Mouse (Mus musculus) limb, embryonic 13.5 days (tissue): ENCODE measurements at regions not wholly inside any gene's neighbourhood (a gene's known extent, or its start where the extent isn't known, plus 50 kb on each side); places are given as distances from the start of the nearest gene placed in this dataset.
A peak's percentile ranks its signal among the peaks of the same experiment; 100 is the strongest.

Experiments
- ATAC-seq: fragments of 200-750 bp; cut with Nextera tagmentation; 2 replicates; pipeline ENCODE4 v1.8.0; 2017; ENCODE audit warnings: low read depth, moderate number of reproducible peaks, moderate TSS enrichment; ENCODE audit not compliant: low FRiP score
- H3K27ac ChIP-seq: fragments of 300-500 bp; sonication (generic); 2 replicates; pipeline ENCODE4 v1.5.1; 2015; ENCODE audit warnings: inconsistent platforms, mild to moderate bottlenecking, moderate library complexity
- H3K27me3 ChIP-seq: fragments of 300-500 bp; sonication (generic); 2 replicates; pipeline ENCODE4 v1.6.1; 2015; ENCODE audit warnings: mild to moderate bottlenecking, inconsistent platforms
- H3K36me3 ChIP-seq: fragments of 300-500 bp; sonication (generic); 2 replicates; pipeline ENCODE4 v1.6.1; 2015; ENCODE audit warnings: inconsistent platforms, mild to moderate bottlenecking, moderate library complexity
- H3K4me1 ChIP-seq: fragments of 300-500 bp; sonication (generic); 2 replicates; pipeline ENCODE4 v1.6.1; 2015; ENCODE audit warnings: inconsistent platforms
- H3K4me2 ChIP-seq: fragments of 300-500 bp; sonication (generic); replicated peaks from 2 replicates; pipeline ENCODE4 v1.6.1; 2015; ENCODE audit warnings: inconsistent platforms, mild to moderate bottlenecking, moderate library complexity
- H3K4me3 ChIP-seq: fragments of 300-500 bp; sonication (generic); 2 replicates; pipeline ENCODE4 v1.5.1; 2015; ENCODE audit warnings: moderate library complexity, mild to moderate bottlenecking, inconsistent platforms
- H3K9ac ChIP-seq: fragments of 300-500 bp; sonication (generic); 2 replicates; pipeline ENCODE4 v1.6.1; 2015; ENCODE audit warnings: mild to moderate bottlenecking, inconsistent platforms
- H3K9me3 ChIP-seq: fragments of 300-500 bp; sonication (generic); 2 replicates; pipeline ENCODE4 v1.6.1; 2016; ENCODE audit warnings: inconsistent platforms
- WGBS: fragments of 180-500 bp; shearing (Covaris S2); methylation state at CpG from one replicate; pipeline ENCODE4 v1.1.7; 2015; 5-methylcytosine and 5-hydroxymethylcytosine counted together

DNA sequence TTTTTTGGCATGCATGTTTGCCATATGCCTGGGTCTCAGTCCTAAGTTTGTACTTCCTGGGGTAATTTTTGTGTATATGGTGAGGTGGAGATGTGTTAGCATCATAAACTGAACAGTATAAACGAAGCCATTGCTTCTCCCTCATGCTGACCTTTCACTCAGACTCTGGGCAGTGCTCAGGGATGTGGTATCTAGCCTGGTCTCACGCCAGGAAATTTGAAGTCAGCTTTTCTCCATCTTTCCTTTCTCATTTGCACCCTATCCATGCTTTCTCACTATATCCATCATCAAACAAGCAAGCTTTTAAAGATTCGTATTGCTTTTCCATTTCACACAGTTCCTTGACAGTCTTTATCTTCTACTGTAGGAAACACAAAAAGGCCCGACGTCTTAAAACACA lies 541.3 kb downstream of the Gja1 start:
- H3K27ac ChIP-seq: no peak overlapping the region
- H3K4me2 ChIP-seq: no peak overlapping the region
- H3K4me1 ChIP-seq: peaks cover 16% of the 10 kb centered on the region
- no peak overlapping the region for H3K9ac ChIP-seq
- no peak overlapping the region for H3K4me3 ChIP-seq
- H3K27me3 ChIP-seq: no peaks in the 10 kb centered on the region
- WGBS: 77% methylated on average over 5 of the region's 5 CpGs
- no peak for ATAC-seq
- H3K36me3 ChIP-seq: no peaks in the 10 kb centered on the region
- H3K9me3 ChIP-seq: no peaks in the 10 kb centered on the region

DNA sequence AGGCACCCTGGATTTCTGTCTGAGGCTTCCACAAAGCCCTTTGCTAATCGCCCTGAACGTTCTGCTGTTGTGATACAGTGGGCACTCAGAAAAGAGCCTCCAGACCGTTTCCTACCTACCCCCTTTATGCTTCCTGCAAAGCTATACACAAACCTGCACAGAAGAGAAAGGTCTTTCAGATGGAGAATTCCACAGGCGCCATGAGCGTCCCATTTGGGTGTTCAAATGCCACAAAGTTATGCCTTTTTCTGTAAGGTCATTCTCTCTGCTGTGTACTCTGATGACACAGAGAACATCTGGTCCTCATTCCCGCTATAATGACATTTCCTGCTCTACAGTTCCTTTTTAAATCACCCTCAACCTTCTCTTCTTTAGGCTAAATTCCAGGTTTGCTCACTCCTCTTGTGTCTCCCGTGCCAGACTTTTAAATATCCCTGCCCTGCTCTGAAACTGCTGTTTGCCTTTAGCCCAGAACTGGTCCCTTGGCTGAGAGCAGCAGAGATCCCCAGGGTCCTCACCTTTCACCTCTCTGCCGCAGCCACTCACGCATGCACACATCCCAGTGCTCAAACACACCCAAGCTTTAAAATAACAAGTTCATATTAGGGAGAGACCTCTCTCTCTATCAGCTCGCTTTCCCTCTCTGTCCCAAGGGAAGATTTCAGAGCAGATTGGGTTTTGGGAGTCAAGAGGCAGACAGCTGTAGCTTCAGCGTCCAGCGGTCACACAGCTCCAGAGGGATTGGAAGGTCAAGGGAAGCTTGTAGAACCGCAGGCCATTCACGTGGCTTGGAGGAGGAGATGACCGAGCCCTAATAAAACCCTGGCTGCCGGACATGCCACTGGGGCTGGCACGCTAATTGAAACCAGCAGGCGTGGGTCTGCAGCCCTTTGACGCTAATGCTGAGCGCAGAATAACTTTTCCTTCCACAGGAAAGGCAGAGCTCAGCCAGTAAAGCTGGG lies 543.9 kb downstream of the Gja1 start:
- Histone ChIP-seq H3K27ac (peak overlapping the region; percentile 88), H3K4me3 (peak overlapping the region; percentile 29), H3K4me1 (peaks cover 16% of the 10 kb centered on the region), H3K36me3 (no peaks in the 10 kb centered on the region), H3K9ac (peak overlapping the region; percentile 50), H3K4me2 (peak overlapping the region; percentile 62), H3K27me3 (no peaks in the 10 kb centered on the region), H3K9me3 (no peaks in the 10 kb centered on the region)
- ATAC-seq: peak; percentile 89
- 13% methylated on average over 20 of the region's 20 CpGs for WGBS

DNA sequence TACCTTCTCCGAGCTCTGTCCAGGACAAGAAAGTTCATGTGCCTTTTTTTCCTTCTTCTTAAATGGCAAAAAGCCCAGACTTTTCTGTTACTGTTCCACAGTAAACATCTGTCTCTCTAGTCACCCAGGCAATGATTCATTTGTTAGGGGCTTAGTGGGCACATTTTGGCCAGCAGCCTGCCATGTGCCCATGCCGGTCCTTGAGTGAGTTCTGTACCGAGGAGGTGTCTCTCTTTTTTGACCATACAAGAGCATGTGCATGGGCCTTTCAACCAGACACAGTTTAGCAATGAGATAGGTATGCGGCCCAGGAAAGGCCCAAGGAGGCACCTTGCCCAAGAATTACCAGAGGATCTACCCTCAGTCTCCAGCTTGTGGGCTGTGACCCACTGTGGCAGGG lies 551.0 kb upstream of the Hsf2 start:
- H3K27me3 ChIP-seq: no peaks in the 10 kb centered on the region
- H3K9ac ChIP-seq: no peak overlapping the region
- H3K4me3 ChIP-seq: no peak overlapping the region
- H3K36me3 ChIP-seq: no peaks in the 10 kb centered on the region
- ATAC-seq: no peak
- H3K9me3 ChIP-seq: no peaks in the 10 kb centered on the region
- H3K4me2 ChIP-seq: no peak overlapping the region
- 90% methylated on average over 4 of the region's 4 CpGs for WGBS
- no peaks in the 10 kb centered on the region for H3K4me1 ChIP-seq
- no peak overlapping the region for H3K27ac ChIP-seq

DNA sequence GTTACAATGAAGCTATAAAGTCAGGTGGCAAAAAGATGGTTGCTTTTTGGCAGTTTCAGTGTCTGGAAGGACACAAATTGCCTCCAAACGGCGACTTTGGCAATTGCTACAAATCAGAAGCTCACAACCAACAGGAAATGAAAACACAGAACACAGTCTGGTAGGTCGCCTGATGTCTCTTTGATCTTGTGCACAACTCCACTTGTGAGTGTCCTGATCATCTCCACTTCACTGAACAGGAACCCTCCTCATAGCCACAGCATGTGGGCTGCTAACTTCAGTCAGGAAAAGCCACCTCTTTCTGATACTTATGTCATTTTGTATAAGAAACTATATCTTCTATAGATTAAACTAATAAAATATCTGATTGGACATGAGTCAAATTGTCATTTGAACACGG lies 544.2 kb upstream of the Hsf2 start:
- Histone ChIP-seq H3K9ac (no peak overlapping the region), H3K27ac (no peak overlapping the region), H3K36me3 (no peaks in the 10 kb centered on the region), H3K4me2 (no peak overlapping the region), H3K27me3 (no peaks in the 10 kb centered on the region), H3K4me3 (no peak overlapping the region), H3K9me3 (no peaks in the 10 kb centered on the region), H3K4me1 (no peaks in the 10 kb centered on the region)
- no peak for ATAC-seq
- 36% methylated on average over 4 of the region's 4 CpGs for WGBS

DNA sequence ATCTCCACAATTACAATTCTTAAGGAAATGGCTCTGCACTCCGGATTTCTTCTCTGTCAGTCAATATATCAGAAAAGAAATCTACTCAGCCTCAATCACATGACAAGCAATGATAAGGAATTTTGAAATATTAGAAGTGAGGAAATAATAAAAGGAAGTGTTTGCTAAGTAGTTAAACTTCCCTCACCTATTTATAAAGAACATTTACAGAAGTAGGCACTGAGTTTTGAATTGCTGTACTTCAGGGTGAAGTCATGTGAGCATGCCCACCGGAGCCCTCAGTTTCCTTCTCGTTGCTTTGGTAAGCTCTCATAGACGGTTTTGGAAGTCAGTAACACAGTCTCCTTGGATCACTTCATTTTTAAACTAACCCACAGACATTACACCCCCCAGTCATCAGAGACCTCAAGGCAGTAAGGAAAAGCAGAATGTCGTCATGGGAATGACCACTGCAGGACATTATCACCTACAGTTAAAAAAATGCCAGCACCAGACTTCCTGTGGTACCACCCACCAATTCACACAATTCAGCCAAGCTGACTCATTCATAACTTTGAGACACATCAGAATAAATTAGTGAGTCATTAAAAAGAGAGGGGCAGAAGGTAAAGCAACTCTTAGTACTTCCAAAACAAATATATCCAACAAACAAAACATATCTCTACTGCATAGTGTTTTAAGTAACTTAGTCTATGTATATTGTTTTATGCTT lies 541.6 kb upstream of the Hsf2 start:
- H3K4me3 ChIP-seq: no peak overlapping the region
- no peak overlapping the region for H3K9ac ChIP-seq
- no peak overlapping the region for H3K4me2 ChIP-seq
- H3K36me3 ChIP-seq: no peaks in the 10 kb centered on the region
- H3K4me1 ChIP-seq: no peaks in the 10 kb centered on the region
- WGBS: 61% methylated on average over 5 of the region's 5 CpGs
- no peak overlapping the region for H3K27ac ChIP-seq
- H3K9me3 ChIP-seq: no peaks in the 10 kb centered on the region
- no peak for ATAC-seq
- no peaks in the 10 kb centered on the region for H3K27me3 ChIP-seq

DNA sequence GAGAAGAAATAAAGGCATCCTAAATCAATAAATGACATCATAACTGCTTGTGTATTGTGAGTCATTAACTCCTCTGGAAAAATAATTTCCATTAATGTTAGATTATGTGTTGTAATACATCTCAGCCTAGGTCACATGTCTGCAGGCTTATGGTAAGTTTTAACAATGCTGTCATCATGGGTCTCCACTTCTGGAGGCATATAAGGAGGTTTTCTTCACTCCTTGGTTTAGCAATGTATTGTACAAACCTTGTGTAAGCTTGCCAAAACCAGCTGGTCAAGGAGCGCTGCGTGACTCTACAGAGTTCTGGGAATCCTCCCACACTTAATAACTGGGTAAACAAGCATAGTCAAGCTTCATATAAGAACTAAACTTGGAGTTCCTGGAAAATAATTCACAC lies 529.5 kb upstream of the Hsf2 start:
- H3K36me3 ChIP-seq: no peaks in the 10 kb centered on the region
- no peak overlapping the region for H3K4me2 ChIP-seq
- H3K27ac ChIP-seq: no peak overlapping the region
- H3K4me1 ChIP-seq: no peaks in the 10 kb centered on the region
- no peak overlapping the region for H3K4me3 ChIP-seq
- ATAC-seq: no peak
- no peaks in the 10 kb centered on the region for H3K27me3 ChIP-seq
- 84% methylated on average over 2 of the region's 2 CpGs for WGBS
- H3K9ac ChIP-seq: no peak overlapping the region
- H3K9me3 ChIP-seq: no peaks in the 10 kb centered on the region

DNA sequence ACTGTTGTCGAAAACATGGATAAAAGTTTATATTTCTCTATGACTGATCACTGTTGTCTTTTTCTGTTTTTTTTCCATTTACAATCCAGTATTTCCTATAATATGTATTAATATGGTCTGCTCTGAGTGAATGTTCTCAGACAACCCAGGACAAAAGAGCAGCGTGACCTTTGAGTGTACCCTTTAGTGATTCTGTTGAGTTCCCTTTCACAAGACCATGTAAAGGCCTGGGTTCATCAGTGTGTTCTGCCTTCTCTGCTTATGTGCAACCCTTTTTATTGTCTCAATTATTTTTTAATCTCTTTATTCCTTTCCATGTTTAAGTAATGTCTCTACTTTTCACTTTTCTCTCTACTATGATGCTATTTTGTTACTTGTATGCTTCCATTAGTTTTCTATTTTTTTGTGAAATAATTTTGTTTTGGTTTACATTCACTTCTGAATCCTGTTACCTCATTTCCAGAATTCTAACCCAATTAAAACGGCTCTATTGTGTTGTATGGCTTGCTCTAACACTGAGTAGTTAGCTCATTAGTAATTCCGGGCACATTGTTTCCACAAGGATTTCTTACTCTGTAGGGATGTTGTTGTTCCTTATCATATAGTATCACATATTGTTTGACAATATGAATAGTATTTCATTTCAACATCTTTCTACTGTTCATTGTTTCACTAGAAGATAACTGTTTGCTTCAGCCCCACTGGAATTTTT lies 523.9 kb upstream of the Hsf2 start:
- no peaks in the 10 kb centered on the region for H3K9me3 ChIP-seq
- ATAC-seq: no peak
- H3K27ac ChIP-seq: no peak overlapping the region
- H3K36me3 ChIP-seq: no peaks in the 10 kb centered on the region
- WGBS: 80% methylated on average over 4 of the region's 4 CpGs
- no peak overlapping the region for H3K4me3 ChIP-seq
- no peak overlapping the region for H3K9ac ChIP-seq
- no peak overlapping the region for H3K4me2 ChIP-seq
- no peaks in the 10 kb centered on the region for H3K27me3 ChIP-seq
- H3K4me1 ChIP-seq: peaks cover 11% of the 10 kb centered on the region; the same call in 1 of the 2 replicates

DNA sequence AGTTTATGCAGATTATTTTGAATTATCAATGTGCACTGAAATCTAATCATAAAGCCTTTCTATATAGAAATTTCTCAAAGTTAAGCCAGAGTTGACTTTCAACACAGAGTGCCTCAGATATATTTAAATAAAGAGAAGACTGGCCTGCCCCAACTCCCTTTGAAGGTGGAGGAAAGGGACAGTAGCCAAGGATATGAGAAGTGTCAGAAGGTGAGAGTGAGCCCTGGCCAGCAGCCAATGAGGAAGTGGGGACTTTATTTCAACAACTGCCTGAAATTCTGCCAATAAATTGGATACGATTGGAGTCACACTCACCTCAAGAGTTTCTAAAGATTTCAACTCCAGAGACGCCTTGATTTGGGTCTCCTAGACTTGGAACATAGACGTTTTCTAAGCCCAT lies 523.0 kb upstream of the Hsf2 start:
- Histone ChIP-seq H3K36me3 (no peaks in the 10 kb centered on the region), H3K27ac (no peak overlapping the region), H3K4me2 (no peak overlapping the region), H3K9ac (no peak overlapping the region), H3K27me3 (no peaks in the 10 kb centered on the region), H3K9me3 (no peaks in the 10 kb centered on the region), H3K4me1 (peaks cover 11% of the 10 kb centered on the region; the same call in 1 of the 2 replicates), H3K4me3 (no peak overlapping the region)
- no peak for ATAC-seq
- 41% methylated on average over 3 of the region's 3 CpGs for WGBS

DNA sequence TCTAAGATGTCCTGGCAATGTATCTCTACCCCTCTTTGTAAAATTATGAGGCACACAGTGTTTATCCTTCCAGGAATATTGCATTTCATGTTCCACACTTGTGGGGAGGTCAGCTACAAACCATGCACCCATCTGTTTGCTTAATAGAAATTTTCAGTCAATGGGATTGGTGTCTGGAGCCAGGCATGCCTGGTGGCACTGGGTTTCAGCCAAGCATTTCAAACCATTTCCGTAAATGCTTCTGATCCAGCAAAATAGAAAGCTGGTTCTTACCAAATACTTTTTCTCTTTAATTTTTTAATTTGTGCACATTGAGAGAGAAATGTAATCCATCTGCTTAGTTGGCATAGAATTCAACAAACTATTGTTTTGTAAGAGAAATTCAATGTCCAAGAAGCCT lies 517.3 kb upstream of the Hsf2 start:
- H3K36me3 ChIP-seq: no peaks in the 10 kb centered on the region
- no peak overlapping the region for H3K27ac ChIP-seq
- H3K9me3 ChIP-seq: no peaks in the 10 kb centered on the region
- no peak for ATAC-seq
- WGBS: 64% methylated on average over 1 of the region's 1 CpGs
- H3K4me3 ChIP-seq: no peak overlapping the region
- H3K4me1 ChIP-seq: peaks cover 7% of the 10 kb centered on the region; the same call in 1 of the 2 replicates
- H3K9ac ChIP-seq: no peak overlapping the region
- H3K4me2 ChIP-seq: no peak overlapping the region
- no peaks in the 10 kb centered on the region for H3K27me3 ChIP-seq

DNA sequence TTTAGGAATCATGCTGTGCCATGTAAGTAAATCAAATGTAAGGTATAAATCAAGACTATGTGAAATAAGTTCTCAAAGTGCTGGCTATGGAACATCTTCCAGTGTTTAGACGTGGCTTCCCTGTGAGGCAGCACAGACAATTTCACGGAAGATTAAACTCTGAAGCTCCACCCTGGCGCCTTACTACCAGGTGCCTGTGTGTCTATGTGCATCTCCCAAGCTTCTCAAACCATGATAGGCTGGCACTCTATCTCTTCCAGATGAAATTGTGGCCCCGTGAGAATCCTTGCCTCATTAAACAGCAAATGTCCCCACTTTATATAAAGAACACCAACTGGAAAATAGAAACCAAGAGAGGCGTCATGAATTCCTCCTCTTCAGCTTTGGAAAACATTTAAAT lies 511.4 kb upstream of the Hsf2 start:
- H3K4me3 ChIP-seq: no peak overlapping the region
- H3K27me3 ChIP-seq: no peaks in the 10 kb centered on the region
- no peak for ATAC-seq
- no peak overlapping the region for H3K27ac ChIP-seq
- 85% methylated on average over 5 of the region's 5 CpGs for WGBS
- no peaks in the 10 kb centered on the region for H3K36me3 ChIP-seq
- no peak overlapping the region for H3K4me2 ChIP-seq
- H3K9ac ChIP-seq: no peak overlapping the region
- peaks cover 5% of the 10 kb centered on the region for H3K4me1 ChIP-seq
- H3K9me3 ChIP-seq: no peaks in the 10 kb centered on the region

DNA sequence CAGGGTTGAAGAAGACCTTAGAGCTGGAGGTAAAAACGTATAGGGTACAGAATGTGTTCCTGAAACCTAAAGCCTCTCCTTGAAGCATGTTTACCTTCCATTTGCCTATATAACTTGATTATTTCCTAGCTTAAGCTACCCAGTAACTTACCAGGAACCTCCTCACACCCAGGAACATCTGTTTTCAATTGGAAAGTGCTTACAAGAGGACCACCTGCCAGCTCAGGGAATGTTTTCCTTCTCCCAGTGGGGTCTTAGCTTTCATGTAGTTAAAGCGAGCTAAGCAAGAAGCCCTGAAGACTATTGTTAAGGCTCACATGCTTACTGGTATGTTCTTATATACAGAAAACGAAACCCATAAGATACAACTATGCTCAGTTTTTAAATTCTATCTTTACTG lies 506.6 kb upstream of the Hsf2 start:
- H3K4me1 ChIP-seq: peaks cover 22% of the 10 kb centered on the region
- peak overlapping the region; percentile 14; the same call in 1 of the 2 replicates for H3K4me2 ChIP-seq
- H3K4me3 ChIP-seq: no peak overlapping the region
- 4% methylated on average over 3 of the region's 3 CpGs for WGBS
- H3K27ac ChIP-seq: no peak overlapping the region; the same call in 1 of the 2 replicates
- no peaks in the 10 kb centered on the region; the same call in 1 of the 2 replicates for H3K27me3 ChIP-seq
- ATAC-seq: peak; percentile 82; the same call in 1 of the 2 replicates
- no peaks in the 10 kb centered on the region for H3K9me3 ChIP-seq
- no peak overlapping the region for H3K9ac ChIP-seq
- H3K36me3 ChIP-seq: no peaks in the 10 kb centered on the region

DNA sequence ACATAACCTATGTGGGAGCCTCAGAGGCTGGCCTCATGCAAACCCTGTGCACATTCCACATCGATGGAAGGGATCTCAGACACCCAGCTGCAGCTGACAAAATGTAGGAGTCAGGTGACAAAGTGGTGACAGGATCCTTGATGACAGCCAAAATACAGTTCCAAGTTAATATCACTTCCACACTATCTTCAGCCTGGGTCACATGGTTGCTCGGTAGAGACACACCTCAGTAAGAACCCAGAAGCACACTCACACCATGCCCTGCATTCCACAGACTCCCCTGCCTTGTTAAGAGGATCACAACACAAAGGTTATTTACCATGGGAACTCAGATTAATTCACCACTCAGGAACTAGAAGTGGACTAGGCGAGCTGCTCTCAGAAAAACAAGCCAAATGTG lies 505.4 kb upstream of the Hsf2 start:
- H3K4me3 ChIP-seq: no peak overlapping the region
- H3K9ac ChIP-seq: no peak overlapping the region
- H3K36me3 ChIP-seq: no peaks in the 10 kb centered on the region
- no peak overlapping the region for H3K4me2 ChIP-seq
- H3K27ac ChIP-seq: no peak overlapping the region
- no peaks in the 10 kb centered on the region for H3K9me3 ChIP-seq
- H3K27me3 ChIP-seq: no peaks in the 10 kb centered on the region; the same call in 1 of the 2 replicates
- WGBS: 33% methylated on average over 3 of the region's 3 CpGs
- H3K4me1 ChIP-seq: peaks cover 22% of the 10 kb centered on the region
- ATAC-seq: 0 out of 2 replicates have a peak, but pooled peaks have one; percentile 40
